Mouse (Mus musculus) adrenal gland, postnatal 36 days (tissue): ENCODE data around the gene Dohh. TPM values are rescaled to one million over a fixed set of nuclear protein-coding genes. Genes with fewer than 3 reads are reported as not detected.

Source experiments
- DNase-seq, 2 experiments: peaks; one replicate each; pipeline ENCODE4 v3.0.0; 2021; ENCODE audit warnings: mixed read lengths in 1 of 2
- total RNA-seq, 2 experiments: library from RNA; stranded (reverse); gene quantifications; 2 replicates each; pipeline ENCODE4 v1.2.3; 2021

Gene Dohh
- total RNA-seq, 2 experiments from 2014 or later = 48.9 to 54.0 TPM

DNA sequence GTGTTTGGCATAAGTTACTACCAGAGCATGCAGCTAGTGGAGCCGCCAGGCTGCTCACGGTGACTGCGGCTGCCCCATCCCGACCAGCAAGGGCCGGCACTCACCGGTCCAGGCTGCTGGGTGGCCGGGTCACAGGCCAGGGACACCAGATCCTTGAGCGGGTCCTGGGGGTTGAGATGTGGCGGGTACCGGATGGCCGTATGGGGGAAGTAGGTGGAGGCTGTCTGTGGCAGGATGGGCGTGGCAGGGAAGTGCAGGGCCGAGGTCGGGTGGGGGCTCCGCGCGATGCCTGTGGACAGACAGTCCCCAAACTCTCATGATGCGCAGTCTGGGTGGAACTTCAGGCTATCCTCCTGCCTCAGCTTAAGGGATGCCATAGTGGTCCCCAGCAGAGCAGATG, 20.5 kb downstream of the Dohh start:
- peak in 1 of 2 experiments; percentile 38 for DNase-seq

DNA sequence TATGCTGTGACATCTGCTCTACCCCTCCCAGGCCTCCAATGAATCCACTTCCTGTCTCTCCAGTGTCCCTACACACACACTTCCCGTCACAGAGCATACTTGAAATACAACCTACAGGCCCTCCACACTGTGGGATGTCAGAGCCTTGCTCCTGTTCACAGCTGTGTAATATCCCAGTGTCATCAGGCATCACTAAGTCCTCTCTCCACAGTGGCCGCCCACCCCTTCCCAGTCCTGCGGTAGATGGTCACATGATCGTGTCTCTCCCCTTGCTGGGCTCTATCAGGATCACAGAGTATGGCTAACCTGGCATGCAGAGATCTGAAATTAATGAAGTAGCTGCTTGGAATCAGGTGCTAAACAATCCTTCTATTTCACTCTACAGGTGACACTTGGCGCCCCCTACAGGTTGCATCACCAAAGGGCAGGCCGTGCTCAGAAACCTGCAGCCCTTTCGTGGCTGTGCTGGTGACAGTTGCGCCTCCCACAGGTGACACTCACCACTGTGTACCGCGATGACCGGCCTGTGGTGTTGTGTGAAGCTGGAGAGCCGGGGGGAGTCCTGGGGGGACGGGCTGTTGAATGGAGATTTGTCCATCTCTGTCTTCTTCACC, 21.5 kb downstream of the Dohh start:
- peak; percentile 65 to 70 for DNase-seq

DNA sequence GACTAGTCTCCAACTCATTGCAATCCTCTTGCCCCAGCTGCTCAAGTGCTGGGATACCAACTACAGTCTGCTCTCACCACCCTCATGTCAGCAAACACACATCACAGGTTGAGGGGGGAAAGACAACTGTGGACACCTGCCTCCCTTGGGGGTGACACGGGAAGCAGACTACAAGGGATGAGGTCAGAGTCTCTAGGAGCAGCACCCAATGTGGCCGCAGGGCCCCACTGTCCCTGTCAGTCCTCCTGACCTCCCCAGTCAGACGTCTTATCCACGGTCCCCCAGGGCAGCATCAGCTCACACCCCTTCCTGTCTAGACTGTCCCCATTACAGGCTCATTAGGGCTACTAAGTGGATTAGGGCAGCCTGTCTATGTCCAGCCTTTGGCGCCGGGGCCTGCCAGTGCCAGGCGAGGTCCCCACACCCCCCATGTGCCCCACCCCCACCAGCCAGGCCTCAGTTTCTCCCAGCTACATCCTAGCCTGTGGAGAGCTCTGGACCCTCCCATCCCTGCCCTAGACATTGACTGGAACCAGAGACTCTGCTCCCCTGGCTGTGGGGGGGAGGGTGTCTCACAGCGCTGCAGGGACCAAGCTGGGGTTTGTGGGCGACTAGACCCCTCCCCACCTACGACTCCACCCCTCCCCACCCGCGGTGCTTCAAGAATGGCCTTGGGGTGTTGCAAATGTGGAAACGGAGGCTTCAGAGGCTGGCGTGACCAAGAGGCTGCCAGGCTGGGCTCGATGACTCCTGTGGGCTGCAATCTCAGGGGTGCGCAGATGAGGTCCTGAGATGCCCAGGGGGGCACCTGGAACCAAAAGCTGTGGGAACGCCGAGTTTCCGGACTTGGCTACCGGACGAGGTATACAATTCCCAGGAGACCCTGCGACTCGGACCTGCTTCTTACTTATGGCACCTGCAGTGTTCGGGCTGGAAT, 22.5 kb downstream of the Dohh start:
- peak in 1 of 2 experiments; percentile 13 for DNase-seq

DNA sequence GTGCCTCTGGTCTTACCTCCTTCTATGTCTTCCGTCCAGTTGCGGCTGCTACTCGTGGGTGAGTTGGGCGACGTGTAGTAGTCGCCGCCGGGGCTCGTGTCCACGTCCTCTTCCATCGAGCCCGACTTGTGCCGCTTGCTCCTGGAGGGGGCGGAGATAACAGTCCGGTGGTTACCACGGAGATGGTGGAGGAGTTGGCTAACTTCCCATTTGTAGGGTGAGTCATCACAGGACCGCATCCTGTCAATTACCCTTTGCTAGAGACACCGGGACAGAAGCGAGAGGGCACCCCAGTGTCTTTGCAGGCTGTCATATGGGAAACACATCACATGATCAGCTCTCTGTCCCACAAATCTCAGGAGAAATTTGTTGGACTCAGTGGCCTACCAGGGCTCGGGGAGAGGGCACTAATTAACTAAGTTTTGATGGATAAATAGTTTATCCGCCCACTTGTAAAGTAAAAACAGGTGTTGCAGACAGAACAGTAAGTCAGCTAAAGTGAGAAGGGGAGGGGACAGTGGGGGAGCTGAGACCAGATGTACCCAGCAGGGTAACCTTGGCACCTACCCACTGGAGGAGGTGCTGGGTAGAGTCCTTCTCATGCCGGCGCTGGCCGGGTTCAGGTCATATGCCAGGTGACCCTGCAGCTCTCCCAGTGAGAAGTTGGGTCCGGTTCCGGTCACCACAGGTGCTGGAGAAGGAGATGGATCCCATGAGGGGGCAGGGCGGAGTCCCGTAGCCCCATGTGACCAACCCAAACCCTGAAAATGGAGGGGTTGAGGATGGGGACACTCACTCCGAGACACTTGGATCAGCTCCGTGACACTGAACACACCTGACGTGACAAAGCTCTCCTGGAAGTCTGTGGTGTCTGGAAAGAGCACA, 23.6 kb downstream of the Dohh start:
- DNase-seq = peak; percentile 90 to 91

DNA sequence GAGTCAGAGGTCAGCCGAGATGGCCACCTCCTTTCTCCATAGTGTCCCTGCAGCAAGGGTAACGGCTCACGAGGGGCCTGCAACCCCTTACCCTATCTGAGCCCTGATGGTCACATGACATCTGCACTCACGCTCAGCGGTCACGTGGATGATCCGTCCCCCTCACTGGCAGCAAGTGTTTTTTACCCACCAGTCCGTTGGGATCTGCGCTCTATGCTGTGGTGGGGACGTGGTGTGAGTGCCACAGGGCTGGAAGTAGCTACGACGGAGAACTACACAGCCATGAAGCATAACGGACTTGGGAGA, 24.1 kb downstream of the Dohh start:
- DNase-seq = no peak

DNA sequence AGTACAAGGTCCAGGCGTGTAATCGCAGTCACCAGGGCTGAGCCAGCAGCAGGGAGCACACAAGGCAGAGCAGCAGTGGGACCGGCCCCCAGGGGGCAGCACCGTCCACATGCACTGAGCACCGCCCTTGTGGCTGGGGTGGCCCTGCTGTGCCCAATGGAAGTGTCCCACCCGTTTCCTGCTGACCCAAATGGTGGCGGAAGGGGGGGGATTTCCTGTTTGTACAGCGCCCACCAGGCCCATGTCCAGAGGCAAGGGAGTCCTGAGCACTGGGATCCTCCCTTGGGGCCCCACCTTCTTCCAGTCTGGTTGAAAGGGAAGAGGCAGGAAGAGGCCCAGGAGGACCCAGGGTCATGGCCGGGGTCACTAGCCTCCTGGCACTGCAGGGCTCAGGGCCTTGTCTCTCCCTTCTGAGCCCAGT, 24.7 kb downstream of the Dohh start:
- peak; percentile 88 to 96 for DNase-seq

DNA sequence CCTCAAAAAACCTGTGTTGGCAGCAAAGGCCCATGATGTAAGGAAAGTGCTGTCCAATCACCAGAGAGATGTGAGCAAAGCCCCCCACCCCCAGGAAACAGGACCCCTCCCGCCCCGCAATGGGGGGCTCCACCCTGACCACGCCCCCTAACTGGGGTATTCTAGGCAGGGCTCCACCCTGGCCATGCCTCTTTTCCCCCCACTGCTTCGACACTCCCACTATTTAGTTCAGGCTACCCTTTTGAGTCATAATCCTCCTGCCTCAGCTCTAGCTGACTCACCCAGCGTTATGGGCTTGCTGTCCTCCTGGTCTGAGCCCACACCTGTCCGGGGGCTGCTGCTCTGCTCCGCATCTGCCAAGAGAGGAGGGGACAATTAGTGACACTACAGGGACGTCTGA, 25.1 kb downstream of the Dohh start:
- DNase-seq = no peak

DNA sequence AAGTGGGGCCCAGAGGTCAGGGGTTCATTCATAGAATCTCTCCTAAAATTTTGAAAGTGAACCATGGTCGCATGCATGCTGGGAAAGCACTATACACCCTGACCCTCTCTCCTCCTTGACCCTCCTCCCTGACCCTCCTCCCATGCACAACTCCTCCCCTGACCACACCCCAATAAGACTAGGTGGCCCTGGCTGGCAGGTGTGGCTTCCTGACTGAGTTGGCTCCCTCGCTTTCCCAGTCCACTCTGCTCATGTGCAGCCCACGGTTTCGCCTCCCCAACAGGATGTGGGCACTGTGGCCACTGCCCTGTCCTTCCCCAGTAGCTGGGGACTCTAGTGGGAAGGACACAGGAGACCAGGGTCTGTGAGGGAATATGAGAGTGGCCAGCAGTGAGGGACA, 26.1 kb downstream of the Dohh start:
- no peak for DNase-seq

DNA sequence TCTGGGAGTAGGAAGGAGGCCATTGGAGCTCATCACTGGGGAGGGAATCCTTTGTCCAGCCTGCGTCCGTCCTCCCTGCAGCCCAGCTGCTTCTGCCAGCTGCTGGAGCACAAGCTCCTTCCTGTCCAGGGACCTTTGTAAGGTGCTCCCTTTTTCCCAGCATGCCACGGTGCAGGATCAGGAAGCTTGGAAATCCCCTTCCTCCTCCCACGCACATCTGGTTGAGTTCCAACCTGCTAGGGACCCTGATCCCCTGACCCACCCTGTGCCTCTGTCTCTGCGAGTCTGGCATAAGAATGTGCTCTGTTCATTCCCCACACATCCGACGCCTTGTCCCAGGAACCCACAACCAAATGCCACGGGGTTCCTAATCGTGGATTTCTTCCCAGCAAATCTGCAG, 26.8 kb downstream of the Dohh start:
- peak in 1 of 2 experiments; percentile 49 for DNase-seq

DNA sequence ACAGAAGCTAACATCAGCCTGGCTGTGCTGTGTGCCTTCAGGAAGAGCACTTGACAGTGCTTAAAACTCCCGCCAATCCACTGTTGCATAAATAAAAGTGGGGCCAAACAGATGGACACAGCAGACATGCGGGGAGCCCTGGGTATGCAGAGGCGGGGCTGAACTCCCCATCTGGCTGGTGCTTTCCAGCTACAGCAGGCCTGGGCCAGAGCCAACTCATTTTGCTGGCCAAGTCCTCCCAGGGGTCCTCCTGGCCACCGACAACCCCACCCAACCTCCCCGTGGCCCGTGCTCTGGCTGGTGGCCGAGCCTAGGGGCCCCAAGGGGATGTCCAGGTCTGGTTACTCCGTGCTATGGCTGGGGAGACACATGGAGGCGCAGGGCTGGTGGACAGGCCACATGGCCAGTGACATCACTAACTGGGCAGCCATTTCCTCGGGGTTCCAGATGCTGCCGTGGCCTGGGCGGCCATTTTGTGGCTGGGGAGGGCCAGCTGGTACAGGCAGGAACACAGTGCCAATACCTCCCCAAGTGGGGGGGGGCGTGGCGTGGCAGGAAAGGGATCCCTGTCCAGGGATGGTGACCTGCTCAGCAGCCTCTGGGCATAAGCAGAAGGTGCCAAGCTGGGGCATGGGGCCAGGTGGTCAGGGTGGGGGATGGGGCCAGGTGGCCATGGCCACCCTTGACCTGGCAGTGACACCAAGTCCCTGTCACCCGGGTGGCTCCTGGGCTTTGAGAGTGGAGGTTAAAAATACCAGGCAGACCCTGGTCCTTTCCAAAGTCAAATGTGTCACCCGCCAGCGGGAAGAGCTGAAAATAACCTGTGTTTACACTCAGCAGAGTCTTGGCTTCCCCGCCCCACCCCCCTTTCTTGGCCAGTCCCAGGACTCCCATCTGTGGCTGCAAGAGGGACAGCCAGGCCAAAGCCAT, 27.5 kb downstream of the Dohh start:
- peak; percentile 71 to 87 for DNase-seq

DNA sequence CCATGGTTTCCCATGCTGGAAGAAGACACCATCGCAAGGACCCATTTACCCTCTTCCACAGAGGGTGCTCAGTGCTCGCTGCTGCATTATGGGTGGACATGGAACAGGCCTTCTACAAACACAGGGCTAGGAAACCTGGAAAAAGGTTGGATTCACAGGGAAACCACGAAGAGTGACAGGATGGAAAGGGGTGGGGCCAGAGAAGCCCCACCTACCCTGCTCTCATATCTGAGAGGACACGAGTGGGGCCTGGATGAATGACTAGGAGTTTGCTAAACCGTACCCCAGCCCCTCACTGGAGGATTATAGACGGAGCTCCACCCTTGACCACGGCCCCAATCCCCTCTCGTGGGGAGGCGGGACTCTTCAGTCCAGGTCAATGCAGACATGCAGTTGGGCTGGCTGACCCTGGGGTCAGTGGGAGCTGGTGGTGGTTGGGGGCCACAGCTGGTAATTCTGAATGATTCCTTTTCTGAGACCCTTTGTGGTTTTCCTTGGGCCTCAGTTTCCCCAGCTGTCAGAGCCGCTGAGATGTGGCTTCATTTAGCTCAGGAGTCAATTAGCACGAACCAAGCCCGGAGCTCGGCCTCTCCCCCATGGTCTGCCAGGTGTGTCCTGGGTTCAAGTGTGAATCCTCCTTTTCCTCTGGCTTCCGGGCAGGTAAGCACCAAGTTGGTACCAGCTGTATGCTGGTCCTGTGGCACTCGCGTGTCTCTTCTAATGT, 28.5 kb downstream of the Dohh start:
- no peak for DNase-seq

DNA sequence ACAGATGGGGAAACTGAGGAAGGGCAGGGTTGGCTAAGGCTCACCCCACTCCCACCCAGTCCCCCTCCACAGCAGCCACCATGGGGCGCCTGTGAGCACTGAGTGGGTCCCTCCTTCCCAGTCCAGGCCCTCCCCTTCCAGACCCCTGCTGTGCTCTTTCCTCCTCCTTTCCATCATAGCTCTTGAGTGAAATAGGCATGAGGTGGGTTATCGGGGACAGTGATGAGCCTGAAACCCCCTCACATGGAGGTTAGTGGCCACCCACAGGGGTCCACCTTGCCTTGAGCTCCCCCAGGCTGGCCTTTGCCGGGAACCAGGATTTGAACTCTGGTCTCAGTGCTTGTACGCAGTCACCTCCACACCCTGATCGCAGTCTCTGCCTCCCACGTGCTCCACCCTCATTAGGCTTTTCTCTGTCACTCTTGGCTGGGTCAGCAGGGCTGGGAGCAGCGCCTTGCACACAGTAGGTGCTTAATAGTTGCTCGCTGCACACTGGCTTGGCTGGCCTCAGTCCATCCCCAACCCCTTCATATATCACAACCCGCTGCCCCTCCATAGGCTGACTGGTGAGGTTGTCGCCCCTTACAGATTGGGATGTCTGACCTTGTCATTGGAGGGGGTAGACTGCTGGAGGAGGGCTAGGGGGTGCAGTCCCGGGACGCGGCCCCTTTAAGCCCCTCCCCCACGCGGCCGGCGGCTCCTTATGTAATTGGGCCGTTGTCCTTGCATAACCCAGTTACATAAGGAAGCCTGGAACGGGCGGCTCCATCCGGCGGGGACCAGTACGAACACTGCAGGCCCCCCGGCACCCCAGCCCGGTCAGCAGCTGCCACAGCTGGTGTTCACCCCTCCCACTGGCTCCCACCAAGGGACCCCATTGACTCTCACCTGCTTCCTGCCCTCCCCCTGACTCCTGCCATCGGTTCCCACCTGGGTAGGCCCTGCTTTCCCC, 29.4 kb downstream of the Dohh start:
- peak; percentile 88 to 93 for DNase-seq

DNA sequence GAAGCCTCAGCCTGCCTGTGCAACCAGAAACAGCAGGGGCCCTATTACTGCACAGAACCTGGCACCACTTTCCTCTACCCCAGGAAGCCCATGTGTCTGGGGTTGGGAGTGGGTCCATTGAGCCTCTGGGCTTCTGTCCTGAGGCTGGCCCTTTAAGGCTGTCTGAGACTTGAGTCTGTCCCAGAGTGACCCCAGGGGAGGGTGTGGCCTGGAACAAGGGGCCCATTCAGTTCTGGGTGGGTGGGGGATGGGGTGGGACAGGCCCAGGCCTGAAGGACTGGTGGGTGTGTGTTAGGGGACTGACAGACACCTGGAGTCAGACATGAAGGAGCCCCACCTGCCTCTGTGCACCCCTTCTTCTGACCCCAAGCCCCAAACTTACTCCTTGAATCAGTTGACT, 30.5 kb downstream of the Dohh start:
- peak in 1 of 2 experiments; percentile 70 for DNase-seq

DNA sequence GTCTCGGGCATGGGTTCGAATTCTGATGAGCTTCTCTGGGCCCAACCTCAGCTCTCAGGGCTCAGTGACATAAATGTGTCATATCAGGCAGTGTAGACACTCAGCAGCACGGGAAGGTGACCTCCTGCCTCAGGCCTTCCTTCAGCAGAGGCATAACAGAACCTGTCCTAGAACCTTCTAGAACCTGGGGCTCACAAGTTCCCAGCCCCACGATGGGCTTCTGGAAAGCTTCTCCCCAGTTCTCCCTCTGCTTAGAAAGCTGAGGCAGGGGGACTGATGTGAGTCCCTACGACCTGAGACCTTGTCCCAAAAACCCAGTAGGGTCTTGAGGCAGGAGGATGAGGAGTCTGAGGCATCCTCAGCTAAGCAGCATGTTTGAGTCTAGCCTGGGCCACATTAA, 30.9 kb downstream of the Dohh start:
- DNase-seq = no peak

DNA sequence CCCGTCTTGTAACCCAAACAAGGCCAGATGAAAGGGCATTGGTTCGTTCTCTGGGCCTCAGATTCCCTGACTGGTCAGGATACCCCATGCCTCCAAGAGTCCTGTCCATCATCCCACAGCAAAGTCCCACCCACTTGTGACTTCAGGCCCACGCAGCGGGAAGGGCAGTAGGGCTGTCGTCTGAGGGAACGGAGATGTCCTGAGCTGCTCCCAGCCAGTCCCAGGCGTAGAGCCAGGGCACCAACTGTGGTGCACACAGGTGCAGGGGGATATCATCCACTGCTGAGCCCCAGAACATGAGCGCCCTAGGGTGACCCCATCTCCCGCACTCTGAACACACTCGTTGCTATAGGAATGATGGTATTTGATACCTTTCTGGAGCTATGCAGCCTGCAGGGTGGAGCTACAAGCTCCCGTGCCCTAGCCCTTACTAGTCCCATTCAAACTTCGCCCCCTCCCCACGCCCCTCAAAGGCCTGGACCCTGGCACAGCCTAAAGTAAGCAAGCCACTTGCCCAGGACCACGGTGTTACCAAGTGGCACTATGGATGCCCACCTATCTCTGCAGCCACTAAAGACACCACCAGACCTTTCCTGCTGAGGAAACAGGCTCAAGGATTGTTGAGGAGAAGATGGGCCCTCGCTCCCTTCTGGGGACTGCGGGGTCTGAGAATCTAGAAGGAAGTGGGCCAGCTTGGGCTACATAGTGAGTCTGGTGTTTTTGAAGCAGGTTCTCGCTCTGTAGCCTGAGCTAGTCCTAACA, 31.5 kb downstream of the Dohh start:
- peak in 1 of 2 experiments; percentile 27 for DNase-seq

DNA sequence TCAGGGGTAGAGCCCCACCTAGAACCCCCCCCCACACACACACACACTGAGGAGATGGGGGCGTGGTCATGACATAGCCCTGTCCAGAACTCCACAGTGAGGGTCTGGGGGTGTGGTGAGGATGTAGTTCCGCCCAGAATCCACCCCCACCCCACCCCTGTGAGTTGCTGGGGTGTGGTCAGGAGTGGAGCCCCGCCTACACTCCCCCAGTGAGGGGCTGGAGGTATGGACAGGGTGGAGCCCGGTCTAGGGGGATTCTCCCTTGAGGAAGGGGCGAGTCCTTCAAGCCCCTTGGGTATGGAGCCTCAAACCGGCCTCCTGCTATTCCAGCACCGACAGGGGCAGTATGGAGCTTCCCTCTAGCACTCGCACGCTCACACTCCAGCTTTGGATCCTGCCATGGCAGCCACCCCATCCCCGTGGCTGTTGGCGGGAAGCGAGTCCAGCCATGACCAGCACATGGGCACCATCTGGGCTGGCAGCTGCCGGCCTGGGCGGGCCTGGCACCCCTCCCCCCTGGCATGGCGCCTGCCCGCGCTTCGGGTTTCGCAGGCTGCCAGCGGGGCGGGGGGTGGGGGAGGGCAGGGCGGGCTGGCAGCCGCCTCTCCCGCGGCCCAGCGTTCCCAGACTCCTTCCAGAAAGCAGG, 32.5 kb downstream of the Dohh start:
- DNase-seq = peak; percentile 83 to 90

DNA sequence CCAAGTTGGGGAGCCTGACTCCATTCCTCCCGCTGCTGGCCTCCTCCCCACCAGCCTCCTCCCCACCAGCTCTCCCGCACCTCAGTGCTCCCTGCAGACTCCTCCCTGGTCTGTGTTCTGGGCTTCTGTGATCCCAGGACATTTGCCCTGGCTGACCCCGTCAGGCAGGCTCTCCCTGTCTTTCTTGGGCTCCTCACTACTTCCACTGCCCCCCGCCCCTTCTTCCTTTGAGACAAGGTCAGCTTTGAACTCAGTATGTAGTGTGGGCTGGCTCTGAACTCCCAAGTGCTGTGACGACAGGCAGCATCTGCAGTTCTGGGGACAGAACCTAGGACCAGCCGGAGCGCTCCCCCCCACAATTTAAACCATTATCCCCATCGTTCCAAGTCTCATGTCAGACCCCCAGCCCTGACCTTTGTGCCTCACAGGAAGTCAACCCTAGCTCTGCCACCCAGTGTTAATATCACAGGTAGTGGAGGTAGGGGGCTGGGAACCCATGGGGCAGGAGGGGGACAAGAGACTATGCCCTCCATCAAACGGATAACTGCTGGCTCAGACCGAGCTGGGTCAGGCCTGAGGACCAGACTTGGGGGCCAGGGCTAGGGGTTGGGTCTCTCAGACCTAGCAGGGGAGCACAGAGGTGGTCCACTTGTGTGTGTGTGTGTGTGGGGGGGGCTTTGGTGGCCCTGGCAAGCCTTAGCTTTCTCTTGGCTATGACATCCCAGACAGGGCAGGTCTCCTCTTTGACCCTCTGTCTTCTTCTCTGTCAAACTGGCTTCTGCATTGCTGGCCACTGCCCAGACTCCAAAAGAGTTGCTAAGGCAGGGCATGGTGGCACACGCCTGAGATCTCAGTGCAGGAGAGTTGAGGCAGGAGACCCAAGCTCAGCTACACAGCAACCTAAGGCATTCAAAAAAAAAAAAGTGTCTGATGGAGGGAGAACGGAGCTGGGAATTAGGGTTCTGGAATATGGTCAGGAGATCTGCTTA, 33.3 kb downstream of the Dohh start:
- peak; percentile 4 to 9 for DNase-seq
